Mouse (Mus musculus): Measurements from ENCODE around the gene Ykt6. TPM values are rescaled to one million over a fixed set of nuclear protein-coding genes. Genes with fewer than 3 reads are reported as not detected.

Ykt6 gene
- polyA plus RNA-seq, 1 experiment from 2014 or later: 52.8 TPM

- Histone ChIP-seq H3K9ac (replicated peaks) (no peak overlapping the region), H3K36me3 (peaks cover 26% of the 10 kb centered on the region), H3K4me2 (no peak overlapping the region), H3K27me3 (no peaks in the 10 kb centered on the region), H3K4me1 (replicated peaks) (peaks cover 40% of the 10 kb centered on the region), H3K4me3 (replicated peaks) (no peak overlapping the region), H3K9me3 (no peaks in the 10 kb centered on the region), H3K27ac (no peak overlapping the region)
- ATAC-seq (ENCODE audit: insufficient number of reproducible peaks, insufficient read depth, low FRiP score, low TSS enrichment, low read depth): no peak
- 79% methylated on average over 6 of the region's 6 CpGs for WGBS
These were observed 18.6 kb downstream of the Ykt6 start for GRCm38 (mm10) chr11:5974053-5974452.

- Histone ChIP-seq H3K4me1 (replicated peaks) (peaks cover 40% of the 10 kb centered on the region), H3K4me3 (replicated peaks) (no peak overlapping the region), H3K4me2 (no peak overlapping the region), H3K36me3 (peaks cover 17% of the 10 kb centered on the region), H3K27me3 (no peaks in the 10 kb centered on the region), H3K9me3 (no peaks in the 10 kb centered on the region), H3K9ac (replicated peaks) (no peak overlapping the region), H3K27ac (no peak overlapping the region)
- 53% methylated on average over 2 of the region's 2 CpGs for WGBS
- ATAC-seq (ENCODE audit: insufficient number of reproducible peaks, insufficient read depth, low FRiP score, low TSS enrichment, low read depth): no peak
These were observed 19.6 kb downstream of the Ykt6 start for GRCm38 (mm10) chr11:5975068-5975467.

GRCm38 (mm10) chr11:5976106-5976505, 20.6 kb downstream of the Ykt6 start:
- peaks cover 32% of the 10 kb centered on the region for H3K4me1 ChIP-seq (replicated peaks)

GRCm38 (mm10) chr11:5979088-5979487, 23.6 kb downstream of the Ykt6 start:
- no peak for ATAC-seq (ENCODE audit: insufficient number of reproducible peaks, insufficient read depth, low FRiP score, low TSS enrichment, low read depth)
- H3K9ac ChIP-seq (replicated peaks): no peak overlapping the region
- WGBS: 78% methylated on average over 7 of the region's 7 CpGs
- no peaks in the 10 kb centered on the region for H3K27me3 ChIP-seq
- H3K4me3 ChIP-seq (replicated peaks): no peak overlapping the region
- no peaks in the 10 kb centered on the region for H3K36me3 ChIP-seq
- no peaks in the 10 kb centered on the region for H3K9me3 ChIP-seq
- H3K4me2 ChIP-seq: no peak overlapping the region
- H3K4me1 ChIP-seq (replicated peaks): peaks cover 10% of the 10 kb centered on the region; the same call in 1 of the 2 replicates
- H3K27ac ChIP-seq: no peak overlapping the region

More at GRCm38 (mm10) chr11:5976106-5976505, 20.6 kb downstream of the Ykt6 start:
- 0 out of 2 replicates have a peak overlapping the region, but pooled peaks have one; percentile 18 for H3K9ac ChIP-seq (replicated peaks)
- no peaks in the 10 kb centered on the region for H3K9me3 ChIP-seq
- peaks cover 7% of the 10 kb centered on the region for H3K36me3 ChIP-seq
- ATAC-seq (ENCODE audit: insufficient number of reproducible peaks, insufficient read depth, low FRiP score, low TSS enrichment, low read depth): no peak
- H3K27me3 ChIP-seq: no peaks in the 10 kb centered on the region
- H3K27ac ChIP-seq: no peak overlapping the region
- 17% methylated on average over 9 of the region's 9 CpGs for WGBS
- no peak overlapping the region for H3K4me2 ChIP-seq
- no peak overlapping the region for H3K4me3 ChIP-seq (replicated peaks)

- Histone ChIP-seq H3K9ac (replicated peaks) (no peak overlapping the region), H3K36me3 (no peaks in the 10 kb centered on the region), H3K27ac (no peak overlapping the region), H3K4me2 (no peak overlapping the region), H3K9me3 (no peaks in the 10 kb centered on the region), H3K27me3 (no peaks in the 10 kb centered on the region), H3K4me1 (replicated peaks) (peaks cover 10% of the 10 kb centered on the region; the same call in 1 of the 2 replicates), H3K4me3 (replicated peaks) (no peak overlapping the region)
- 87% methylated on average over 2 of the region's 2 CpGs for WGBS
- no peak for ATAC-seq (ENCODE audit: insufficient number of reproducible peaks, insufficient read depth, low FRiP score, low TSS enrichment, low read depth)
These were observed 24.6 kb downstream of the Ykt6 start for GRCm38 (mm10) chr11:5980108-5980507.

GRCm38 (mm10) chr11:5980561-5980960, 25.1 kb downstream of the Ykt6 start:
- H3K36me3 ChIP-seq: no peaks in the 10 kb centered on the region
- no peaks in the 10 kb centered on the region for H3K27me3 ChIP-seq
- H3K9me3 ChIP-seq: no peaks in the 10 kb centered on the region
- no peak overlapping the region for H3K4me3 ChIP-seq (replicated peaks)
- 69% methylated on average over 8 of the region's 8 CpGs for WGBS
- ATAC-seq (ENCODE audit: insufficient number of reproducible peaks, insufficient read depth, low FRiP score, low TSS enrichment, low read depth): no peak
- no peak overlapping the region for H3K9ac ChIP-seq (replicated peaks)
- no peak overlapping the region for H3K27ac ChIP-seq
- H3K4me2 ChIP-seq: no peak overlapping the region
- peaks cover 8% of the 10 kb centered on the region; the same call in 1 of the 2 replicates for H3K4me1 ChIP-seq (replicated peaks)

- Histone ChIP-seq H3K27ac (no peak overlapping the region), H3K9me3 (no peaks in the 10 kb centered on the region), H3K4me3 (replicated peaks) (no peak overlapping the region), H3K4me1 (replicated peaks) (peaks cover 2% of the 10 kb centered on the region; the same call in 1 of the 2 replicates), H3K36me3 (no peaks in the 10 kb centered on the region), H3K4me2 (no peak overlapping the region), H3K27me3 (no peaks in the 10 kb centered on the region), H3K9ac (replicated peaks) (no peak overlapping the region)
- 85% methylated on average over 7 of the region's 7 CpGs for WGBS
- no peak for ATAC-seq (ENCODE audit: insufficient number of reproducible peaks, insufficient read depth, low FRiP score, low TSS enrichment, low read depth)
These were observed 25.8 kb downstream of the Ykt6 start for GRCm38 (mm10) chr11:5981323-5981722.

GRCm38 (mm10) chr11:5983629-5984028, 28.1 kb downstream of the Ykt6 start:
- ATAC-seq (ENCODE audit: insufficient number of reproducible peaks, insufficient read depth, low FRiP score, low TSS enrichment, low read depth): no peak
- H3K4me2 ChIP-seq: no peak overlapping the region
- H3K4me3 ChIP-seq (replicated peaks): no peak overlapping the region
- no peaks in the 10 kb centered on the region for H3K36me3 ChIP-seq
- H3K4me1 ChIP-seq (replicated peaks): no peaks in the 10 kb centered on the region
- WGBS: 87% methylated on average over 5 of the region's 5 CpGs
- H3K9me3 ChIP-seq: no peaks in the 10 kb centered on the region
- no peak overlapping the region for H3K27ac ChIP-seq
- 0 out of 2 replicates have a peak, but pooled peaks cover 3% of the 10 kb centered on the region for H3K27me3 ChIP-seq
- H3K9ac ChIP-seq (replicated peaks): no peak overlapping the region

GRCm38 (mm10) chr11:5988126-5988525, 32.6 kb downstream of the Ykt6 start:
- H3K9ac ChIP-seq (replicated peaks): no peak overlapping the region
- H3K9me3 ChIP-seq: no peaks in the 10 kb centered on the region
- H3K27ac ChIP-seq: no peak overlapping the region
- no peak for ATAC-seq (ENCODE audit: insufficient number of reproducible peaks, insufficient read depth, low FRiP score, low TSS enrichment, low read depth)
- no peak overlapping the region for H3K4me2 ChIP-seq
- peaks cover 7% of the 10 kb centered on the region; the same call in 1 of the 2 replicates for H3K27me3 ChIP-seq
- no peaks in the 10 kb centered on the region for H3K4me1 ChIP-seq (replicated peaks)
- no peak overlapping the region for H3K4me3 ChIP-seq (replicated peaks)
- H3K36me3 ChIP-seq: no peaks in the 10 kb centered on the region
- 79% methylated on average over 10 of the region's 10 CpGs for WGBS

- no peaks in the 10 kb centered on the region for H3K36me3 ChIP-seq
- no peak overlapping the region for H3K27ac ChIP-seq
- H3K9me3 ChIP-seq: no peaks in the 10 kb centered on the region
- no peak overlapping the region for H3K4me2 ChIP-seq
- WGBS: 85% methylated on average over 16 of the region's 16 CpGs
- no peaks in the 10 kb centered on the region for H3K4me1 ChIP-seq (replicated peaks)
- H3K27me3 ChIP-seq: peaks cover 7% of the 10 kb centered on the region; the same call in 1 of the 2 replicates
- no peak overlapping the region for H3K4me3 ChIP-seq (replicated peaks)
- no peak for ATAC-seq (ENCODE audit: insufficient number of reproducible peaks, insufficient read depth, low FRiP score, low TSS enrichment, low read depth)
- no peak overlapping the region for H3K9ac ChIP-seq (replicated peaks)
These were observed 34.6 kb downstream of the Ykt6 start for GRCm38 (mm10) chr11:5989954-5990593.

GRCm38 (mm10) chr11:5990910-5991309, 35.4 kb downstream of the Ykt6 start:
- Histone ChIP-seq H3K27me3 (peaks cover 7% of the 10 kb centered on the region; the same call in 1 of the 2 replicates), H3K4me2 (no peak overlapping the region), H3K9ac (replicated peaks) (no peak overlapping the region), H3K27ac (no peak overlapping the region), H3K4me1 (replicated peaks) (no peaks in the 10 kb centered on the region), H3K36me3 (no peaks in the 10 kb centered on the region), H3K4me3 (replicated peaks) (no peak overlapping the region), H3K9me3 (no peaks in the 10 kb centered on the region)
- WGBS: 39% methylated on average over 4 of the region's 4 CpGs
- no peak for ATAC-seq (ENCODE audit: insufficient number of reproducible peaks, insufficient read depth, low FRiP score, low TSS enrichment, low read depth)

- 92% methylated on average over 5 of the region's 5 CpGs for WGBS
- Histone ChIP-seq H3K27ac (no peak overlapping the region), H3K27me3 (peaks cover 4% of the 10 kb centered on the region; the same call in 1 of the 2 replicates), H3K4me1 (replicated peaks) (no peaks in the 10 kb centered on the region), H3K9ac (replicated peaks) (no peak overlapping the region), H3K4me2 (no peak overlapping the region), H3K9me3 (no peaks in the 10 kb centered on the region), H3K36me3 (no peaks in the 10 kb centered on the region), H3K4me3 (replicated peaks) (no peak overlapping the region)
- no peak for ATAC-seq (ENCODE audit: insufficient number of reproducible peaks, insufficient read depth, low FRiP score, low TSS enrichment, low read depth)
These were observed 38.7 kb downstream of the Ykt6 start for GRCm38 (mm10) chr11:5994212-5994611.
